Mouse (Mus musculus) layer of hippocampus, adult 9-11 months (tissue): Measurements from ENCODE around the gene Clec16a.
A peak's percentile ranks its signal among the peaks of the same experiment; 100 is the strongest.

Experiments
- DNase-seq: peaks from one replicate; pipeline ENCODE4 v3.0.0; 2022

The Clec16a gene

DNA sequence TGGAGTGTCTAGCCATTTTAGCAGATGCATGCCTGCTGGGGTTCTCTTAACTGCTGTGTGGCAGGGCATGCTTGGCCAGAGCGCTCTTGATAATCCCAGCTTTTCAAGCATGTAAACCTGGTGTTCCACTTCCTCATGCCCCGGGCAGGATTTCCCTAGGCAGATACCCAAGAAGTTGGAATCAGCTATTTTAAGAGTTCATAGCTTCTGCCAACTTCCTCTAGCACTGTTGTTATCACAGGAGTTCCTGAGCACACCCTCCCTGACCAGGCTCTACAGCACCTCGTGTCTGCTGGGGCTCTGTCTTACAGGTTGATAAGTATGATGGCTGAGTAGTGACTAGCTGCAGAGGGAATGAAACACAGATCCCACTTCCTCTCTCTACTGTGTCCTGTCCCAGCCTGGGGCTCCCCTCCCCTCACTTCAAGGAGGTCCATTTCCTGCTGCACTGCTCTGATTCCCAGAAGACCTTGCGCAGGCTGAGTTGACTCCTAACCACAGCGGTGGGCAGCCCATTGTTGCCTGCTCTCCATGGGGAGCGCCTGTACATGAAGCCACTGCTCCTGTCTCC lies 144.7 kb downstream of the Clec16a start:
- DNase-seq = no peak

DNA sequence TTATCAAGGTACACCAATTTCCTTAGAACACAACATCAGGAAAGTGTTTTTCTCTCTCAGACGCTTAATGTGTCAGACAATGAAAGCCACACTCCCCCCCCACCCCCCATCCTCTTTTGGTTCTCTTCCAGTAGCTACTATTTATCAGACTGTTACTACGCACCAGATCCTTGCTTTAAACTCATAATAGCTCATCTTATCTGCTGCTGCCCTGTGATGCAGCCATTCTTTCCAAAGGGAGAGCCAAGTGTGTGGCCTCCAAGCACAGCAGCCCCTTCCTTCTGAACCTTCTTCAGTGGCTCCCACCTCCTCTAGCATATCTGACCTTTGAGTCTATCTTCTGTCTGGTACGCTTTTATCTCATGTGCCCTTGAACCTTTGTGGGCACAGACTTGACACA lies 145.3 kb downstream of the Clec16a start:
- no peak for DNase-seq

- no peak for DNase-seq
These were observed 146.6 kb downstream of the Clec16a start for GRCm38 (mm10) chr16:10691705-10692104.

DNA sequence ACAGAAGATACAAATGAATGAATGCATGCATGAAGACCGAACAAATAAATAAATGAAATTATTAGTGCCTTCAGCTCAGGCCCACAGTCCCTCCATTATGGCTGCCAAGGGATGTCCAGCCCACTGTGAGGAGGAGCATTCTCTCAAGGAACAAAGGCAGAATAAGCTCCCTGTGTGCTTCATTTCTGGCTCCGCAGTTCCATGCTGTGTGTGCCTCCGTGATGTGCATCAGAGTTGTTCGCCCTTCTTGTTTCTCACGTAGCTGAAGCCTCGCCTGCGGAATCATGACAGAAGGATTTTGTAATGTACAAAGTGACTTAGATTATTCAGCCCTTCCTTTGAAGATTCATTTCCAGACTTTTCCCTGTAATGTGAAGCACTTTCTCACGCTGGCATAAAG lies 147.7 kb downstream of the Clec16a start:
- DNase-seq = peak; percentile 15

DNA sequence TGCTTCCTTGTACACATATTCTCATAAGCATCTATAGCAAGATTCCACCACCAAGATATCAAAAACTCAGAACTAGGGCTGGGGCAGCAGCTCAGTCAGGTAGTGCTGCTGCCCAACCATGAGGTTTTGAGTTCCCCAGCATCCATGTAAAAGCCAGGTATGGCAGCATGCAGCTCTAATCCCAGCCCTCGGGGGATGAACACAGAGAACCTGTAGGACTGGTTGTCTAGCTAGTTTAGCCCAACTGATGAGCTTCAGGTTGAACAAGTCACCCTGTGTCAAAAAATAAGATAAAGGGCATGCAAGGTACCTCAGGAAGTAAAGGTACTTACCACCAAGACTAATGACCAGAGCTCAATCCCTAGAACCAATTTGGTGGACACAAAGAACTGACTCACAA lies 148.3 kb downstream of the Clec16a start:
- no peak for DNase-seq

GRCm38 (mm10) chr16:10694414-10694851 lies 149.3 kb downstream of the Clec16a start:
- peak; percentile 12 for DNase-seq

DNA sequence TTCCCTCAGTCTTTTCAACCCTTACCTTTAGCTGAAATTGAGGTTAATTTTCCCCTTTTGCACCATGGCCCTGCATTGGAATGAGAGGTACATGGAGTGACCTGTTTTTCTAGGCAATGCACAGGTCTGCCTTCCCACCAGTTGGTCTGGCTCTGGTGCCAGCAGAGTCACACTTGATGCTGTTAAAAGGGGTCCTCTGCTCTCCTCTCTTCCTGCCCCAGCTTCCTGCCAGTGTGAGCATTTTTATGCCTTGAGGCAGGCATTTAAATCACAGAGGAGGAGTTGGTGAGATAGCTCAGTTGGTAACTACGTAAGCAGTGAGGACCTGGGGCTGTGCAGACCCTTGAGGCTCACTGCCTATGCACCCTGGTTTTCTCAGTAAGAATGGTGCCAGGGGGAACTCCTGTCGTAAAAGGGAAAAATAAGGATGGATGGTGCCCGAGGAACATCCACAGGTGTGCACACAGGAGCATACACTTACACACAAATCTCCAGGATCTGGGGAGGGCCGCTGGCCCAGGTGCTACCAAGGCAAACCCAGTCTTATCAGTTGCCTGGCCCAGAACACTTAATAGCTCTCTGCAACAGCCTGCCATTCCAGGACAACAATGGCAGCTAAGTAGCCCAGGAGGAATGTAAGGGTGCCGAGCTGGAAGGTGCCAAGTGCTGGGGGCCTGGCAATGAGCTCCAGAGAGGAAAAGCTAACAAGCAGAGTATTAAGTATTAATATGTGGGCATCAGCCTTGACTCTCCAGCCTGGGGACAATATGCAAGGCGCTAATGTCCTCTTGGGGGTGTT lies 152.9 kb downstream of the Clec16a start:
- no peak for DNase-seq

DNA sequence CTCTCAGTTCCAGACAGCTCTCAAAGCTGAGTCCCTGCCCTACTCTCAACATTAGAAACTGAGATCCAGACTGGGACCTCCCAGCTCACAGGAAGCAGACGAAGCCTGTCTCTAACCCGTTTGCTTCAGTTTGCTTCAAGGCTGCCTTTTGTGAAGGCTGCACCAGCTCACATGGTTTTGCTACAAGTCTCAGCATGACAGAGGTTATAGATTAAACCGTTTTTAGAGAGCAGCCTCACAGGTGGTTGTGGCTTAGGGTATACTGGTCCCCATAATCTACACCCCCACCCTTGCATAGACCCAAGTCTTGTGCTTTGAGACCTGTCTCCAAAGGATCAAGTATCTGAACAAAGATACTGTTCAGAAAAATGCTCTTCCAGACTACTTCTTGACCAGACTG lies 154.2 kb downstream of the Clec16a start:
- DNase-seq = no peak

DNA sequence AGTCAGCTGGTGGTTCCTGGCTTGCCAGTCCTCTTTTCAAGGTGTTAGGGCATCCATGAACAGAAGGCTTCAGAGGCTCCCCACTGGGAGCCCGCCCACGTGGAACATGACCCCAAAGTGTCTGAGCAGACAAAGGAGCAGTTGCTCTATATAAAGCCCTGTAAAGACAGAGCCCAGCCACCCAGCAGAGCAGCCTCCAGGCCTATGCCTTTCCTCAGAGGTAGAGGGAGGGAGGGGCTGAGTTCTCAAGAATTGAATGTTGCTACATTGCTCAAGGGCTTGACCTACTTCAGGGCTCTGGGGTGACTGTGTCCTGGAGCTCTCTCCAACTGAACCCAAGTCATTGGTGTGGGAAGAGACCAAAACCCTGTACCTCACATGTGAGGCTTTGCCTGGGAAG lies 155.0 kb downstream of the Clec16a start:
- no peak for DNase-seq

GRCm38 (mm10) chr16:10702399-10702798 lies 157.3 kb downstream of the Clec16a start:
- no peak for DNase-seq

- DNase-seq = no peak
These were observed 158.8 kb downstream of the Clec16a start for GRCm38 (mm10) chr16:10703932-10704331.

DNA sequence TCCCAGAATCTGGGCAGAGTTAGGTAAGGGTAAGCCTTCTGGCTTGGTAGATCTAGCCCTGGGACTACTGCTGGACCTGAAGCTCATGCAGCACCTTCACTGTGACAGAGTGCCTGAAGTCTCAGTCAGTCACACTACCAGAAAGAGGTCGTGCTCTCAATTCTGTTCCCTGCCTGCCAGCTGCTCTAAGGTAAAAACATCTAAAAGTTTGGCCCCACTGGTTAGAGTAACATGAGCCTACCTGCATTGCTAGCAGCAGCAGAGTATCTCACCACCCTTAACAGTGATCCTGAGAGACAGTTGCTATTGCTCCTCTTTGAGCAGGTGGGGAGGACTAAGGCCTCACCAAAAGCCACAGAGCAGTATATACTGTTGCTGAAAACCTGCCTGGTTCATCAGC lies 160.3 kb downstream of the Clec16a start:
- DNase-seq = no peak

DNA sequence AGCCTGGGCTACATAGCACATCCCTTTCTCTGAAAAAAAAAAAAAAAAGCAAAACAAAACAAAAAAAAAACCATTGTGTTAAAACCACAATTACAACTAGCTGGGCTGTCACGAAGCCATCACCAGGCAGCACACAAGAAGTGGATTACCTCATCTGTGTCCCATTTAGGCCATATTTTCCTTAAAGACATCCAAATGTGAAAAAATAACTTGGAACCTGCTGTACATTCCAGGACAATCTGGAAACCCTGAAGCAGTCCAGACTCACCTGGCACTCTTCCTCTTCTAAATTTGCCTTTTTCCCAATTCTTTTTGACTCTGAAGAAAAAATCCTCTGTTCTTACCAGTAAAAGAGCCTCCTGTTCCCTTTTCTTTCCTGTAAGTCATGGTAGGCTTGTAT lies 166.4 kb downstream of the Clec16a start:
- no peak for DNase-seq

DNA sequence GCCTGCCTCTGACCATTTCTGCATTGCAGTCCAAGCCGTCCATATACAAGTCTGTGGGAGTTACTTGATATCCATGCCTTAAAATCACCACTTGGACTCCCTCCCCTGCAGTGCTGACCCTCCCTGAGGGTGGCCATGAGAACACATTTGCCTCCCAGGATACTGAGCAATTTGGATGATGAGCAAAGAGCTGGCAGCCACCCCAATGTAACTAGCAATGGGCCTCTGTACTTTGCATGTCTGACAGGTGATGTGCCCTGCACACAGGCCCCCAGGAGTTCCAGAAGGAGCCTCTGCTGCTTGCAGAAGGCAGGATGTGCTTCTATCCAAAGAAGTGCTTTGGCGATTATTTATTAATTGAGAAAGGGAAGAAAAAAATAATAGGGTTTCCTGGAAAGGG lies 167.9 kb downstream of the Clec16a start:
- no peak for DNase-seq

- no peak for DNase-seq
These were observed 168.5 kb downstream of the Clec16a start for GRCm38 (mm10) chr16:10713441-10714239.

DNA sequence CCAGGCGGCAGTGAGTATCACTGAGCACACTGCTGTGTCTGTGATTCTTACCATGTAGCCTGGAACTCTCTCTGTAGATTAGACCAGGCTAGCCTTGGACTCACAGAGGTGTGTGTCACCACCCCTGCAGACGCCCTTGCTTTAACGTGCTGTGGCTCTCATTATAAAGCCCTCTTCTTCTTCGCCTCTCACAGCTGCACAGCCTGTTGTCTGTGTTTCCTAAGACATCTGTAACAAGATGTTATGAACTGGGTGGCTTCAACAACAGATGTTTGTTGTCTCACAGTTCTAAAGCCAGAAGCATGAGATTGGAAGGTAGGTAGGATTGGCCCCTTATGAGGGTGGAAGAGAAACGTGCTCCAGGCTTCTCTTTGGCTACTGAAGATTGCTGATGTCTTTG lies 170.1 kb downstream of the Clec16a start:
- DNase-seq = no peak

DNA sequence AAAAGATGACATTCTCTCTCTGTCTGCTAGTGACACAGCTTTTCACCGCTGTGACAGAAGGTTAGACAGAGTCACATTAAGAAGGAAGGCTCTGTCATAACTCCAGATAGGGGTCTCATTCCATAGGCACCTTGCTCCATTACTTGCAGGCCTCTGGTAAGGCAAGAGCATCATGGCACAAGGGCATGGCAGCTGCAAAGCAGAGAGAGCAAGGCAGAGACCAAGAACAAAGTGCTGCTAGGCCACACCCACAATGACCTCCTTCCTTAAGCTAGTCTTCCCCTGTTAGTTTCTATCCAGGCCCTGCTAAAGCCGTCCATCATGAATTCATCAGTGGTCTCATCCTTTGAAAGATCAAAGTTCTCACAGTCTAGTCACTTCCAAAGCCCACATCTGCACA lies 170.5 kb downstream of the Clec16a start:
- DNase-seq = no peak

DNA sequence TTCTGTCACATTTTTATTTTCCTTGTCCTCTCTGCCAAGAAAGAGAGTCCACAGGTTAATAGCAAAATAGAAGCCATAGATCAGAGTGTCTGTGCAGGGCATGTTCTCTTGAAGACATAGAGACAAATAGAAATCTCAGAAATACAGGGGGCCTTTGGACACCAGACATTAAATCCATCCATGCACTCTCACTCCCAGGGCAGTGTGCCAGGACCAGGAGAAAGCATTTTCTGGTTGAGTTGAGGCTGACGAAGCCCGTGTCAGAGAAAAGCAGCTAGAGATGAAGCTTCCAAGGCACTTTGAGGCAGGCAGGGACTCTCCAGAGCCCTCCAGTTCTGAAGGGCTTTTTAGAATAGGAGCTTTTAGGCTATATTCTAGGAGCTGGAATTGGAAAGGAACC lies 171.6 kb downstream of the Clec16a start:
- no peak for DNase-seq

DNA sequence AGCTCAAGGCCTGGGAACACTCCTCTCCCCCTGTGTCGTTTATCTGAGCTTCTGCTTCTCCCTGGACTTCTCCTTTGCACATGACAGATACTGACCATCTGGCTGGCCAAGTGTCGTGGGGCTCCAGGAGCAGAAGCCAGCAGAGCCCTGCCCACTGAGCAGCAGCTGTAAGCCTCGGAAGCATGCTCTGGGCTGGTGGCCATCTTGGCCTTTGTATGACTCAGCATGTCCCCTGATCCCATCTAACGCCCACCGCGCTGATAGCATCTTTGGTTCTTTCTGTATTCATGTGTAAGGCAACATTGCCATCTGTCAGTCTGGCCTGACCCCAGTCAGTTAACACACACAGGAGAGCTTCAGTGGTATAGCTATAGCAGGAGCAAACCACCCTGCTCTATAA lies 174.8 kb downstream of the Clec16a start:
- DNase-seq = no peak

DNA sequence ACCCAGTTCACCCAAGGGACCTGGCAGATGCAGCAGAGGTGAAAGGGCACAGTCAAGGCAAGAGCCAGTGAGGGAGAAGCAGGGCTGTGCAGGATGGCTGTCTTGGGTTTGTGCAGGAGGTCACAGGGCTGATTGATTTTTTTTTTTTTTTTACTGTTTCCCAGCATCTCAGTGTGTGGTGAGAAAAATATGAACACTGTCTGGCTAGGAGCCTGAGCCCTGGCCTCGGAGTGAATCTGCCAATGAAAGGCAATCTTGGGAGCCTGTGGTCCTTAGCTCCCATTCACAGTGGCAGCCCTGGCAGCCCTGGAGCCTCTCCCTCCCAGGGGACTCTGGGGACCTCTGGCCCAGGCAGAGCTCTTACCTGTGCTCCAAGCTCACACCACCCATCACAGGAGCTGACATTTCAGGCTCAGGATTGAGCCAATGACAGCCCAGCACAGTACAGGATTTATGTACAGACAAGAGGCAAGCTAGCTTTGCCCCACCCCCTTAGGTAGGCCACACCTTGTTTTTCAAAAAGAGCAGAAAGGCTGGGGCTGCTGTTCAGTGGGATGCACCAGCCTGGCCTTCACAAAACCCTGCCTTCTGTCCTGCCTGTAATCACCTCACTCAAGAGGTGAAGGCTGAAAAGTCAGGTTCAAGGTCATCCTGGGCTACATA lies 177.9 kb downstream of the Clec16a start:
- no peak for DNase-seq

DNA sequence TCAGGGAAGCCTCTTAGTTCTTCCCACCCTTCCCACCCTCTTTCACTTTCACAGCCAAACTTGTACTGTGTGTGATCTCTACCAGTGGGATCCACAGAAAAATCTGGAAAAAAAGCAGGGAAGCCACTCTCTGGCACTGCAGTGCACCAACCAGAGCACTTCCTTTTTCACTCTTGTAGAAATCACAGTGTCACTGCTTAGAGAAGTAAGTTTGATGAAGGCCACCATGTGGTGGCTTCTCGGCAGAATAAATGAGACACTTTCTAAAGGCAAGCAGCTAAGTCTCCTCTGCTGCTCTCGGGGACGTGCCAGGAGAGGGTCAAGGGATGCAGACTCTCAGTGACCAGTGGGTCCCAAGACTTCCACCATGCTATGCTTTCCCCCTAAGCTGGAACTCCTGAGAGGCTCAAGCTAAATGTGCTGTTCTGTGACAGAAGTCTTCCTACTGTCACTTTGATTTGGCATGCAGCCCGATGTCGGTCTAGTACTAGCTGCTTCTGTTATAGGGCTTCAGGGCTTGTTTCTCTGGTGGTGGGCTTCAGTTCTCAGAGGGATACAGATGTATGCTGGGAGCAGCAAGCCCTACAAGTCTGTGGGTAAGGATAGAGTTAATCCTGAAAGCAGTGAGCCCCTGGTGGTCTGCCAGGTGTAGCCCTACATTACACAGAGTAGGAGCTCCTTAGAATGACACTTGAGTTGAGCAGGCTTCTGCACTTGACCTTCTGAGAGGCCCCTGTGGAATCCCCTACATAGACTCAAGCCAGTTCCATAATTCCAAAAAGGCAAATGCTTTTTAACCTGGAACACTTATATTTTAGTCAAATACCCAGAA lies 178.9 kb downstream of the Clec16a start:
- no peak for DNase-seq

GRCm38 (mm10) chr16:10725156-10725555 lies 180.0 kb downstream of the Clec16a start:
- no peak for DNase-seq
